Mouse (Mus musculus) brown adipose tissue, adult 24 weeks (tissue): Measurements from ENCODE around the gene Il16. TPM values are rescaled to one million over a fixed set of nuclear protein-coding genes. Genes with fewer than 3 reads are reported as not detected.

Experiments used
- H3K27ac ChIP-seq: fragments of 200-500 bp; replicated peaks from 2 replicates; pipeline ENCODE4 v1.5.1; 2012; ENCODE audit warnings: low read depth, mild to moderate bottlenecking, low read length
- H3K4me1 ChIP-seq: fragments of 200-500 bp; 2 replicates; pipeline ENCODE4 v1.6.1; 2012; ENCODE audit warnings: low read length, mixed read lengths; ENCODE audit not compliant: control insufficient read depth, insufficient read depth, insufficient read length
- H3K4me3 ChIP-seq: fragments of 200-500 bp; 2 replicates; pipeline ENCODE4 v1.5.1; 2012; ENCODE audit warnings: low read depth, mild to moderate bottlenecking, low read length, moderate library complexity; ENCODE audit not compliant: insufficient read depth
- polyA plus RNA-seq: library from polyadenylated mRNA; stranded (reverse); fragments of >200 nt; gene quantifications from 2 replicates; pipeline ENCODE4 v1.2.4, GENCODE M21; 2012; ENCODE audit not compliant: missing spikeins, insufficient read depth, insufficient read length

The Il16 gene
- polyA plus RNA-seq, 1 experiment = 1.3 TPM

DNA sequence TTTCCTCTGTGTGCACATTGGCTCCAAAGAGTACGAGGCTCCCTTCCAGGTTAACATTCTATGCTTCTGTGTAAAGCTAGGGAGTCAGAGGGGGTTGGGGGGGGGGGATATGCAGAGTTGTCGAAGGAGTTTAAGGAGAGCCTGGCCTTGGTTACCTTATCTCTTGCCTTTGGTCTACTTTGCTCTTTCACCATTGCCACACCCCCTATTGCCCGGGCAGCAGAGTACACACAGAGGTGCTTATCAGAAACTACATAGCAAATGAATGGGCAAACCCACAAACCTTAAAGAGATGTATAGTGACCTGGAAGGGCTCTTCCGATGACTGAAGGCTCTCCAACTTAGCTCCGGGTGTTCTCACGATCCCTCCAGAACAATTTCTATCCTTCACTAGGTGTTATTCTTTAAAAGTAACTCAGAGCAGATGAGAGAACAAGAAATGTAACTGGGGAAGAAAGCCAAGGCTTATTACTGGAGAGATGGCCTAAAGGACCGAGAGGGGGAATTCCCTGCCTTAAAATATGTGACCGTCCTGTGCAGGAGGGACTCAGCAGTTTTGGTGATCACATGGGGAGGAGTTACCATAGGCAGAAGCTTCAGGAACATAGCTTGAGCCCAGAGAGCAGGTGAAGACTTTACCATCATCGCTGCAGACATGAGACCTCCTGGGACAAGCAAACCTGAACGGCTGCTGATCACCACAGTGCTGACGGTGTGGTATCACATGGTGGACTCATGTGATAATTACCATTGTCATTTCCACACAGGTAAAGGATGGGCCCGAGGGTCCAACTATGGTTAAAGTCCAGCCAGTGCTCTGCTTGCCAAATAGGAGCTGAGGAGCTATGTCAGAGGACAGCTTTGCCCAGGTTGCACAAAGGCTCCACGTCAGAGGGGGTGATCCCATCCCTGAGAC, 146.3 kb downstream of the Il16 start:
- H3K4me1 ChIP-seq = no peaks in the 10 kb centered on the region
- no peak overlapping the region for H3K4me3 ChIP-seq
- no peak overlapping the region for H3K27ac ChIP-seq

DNA sequence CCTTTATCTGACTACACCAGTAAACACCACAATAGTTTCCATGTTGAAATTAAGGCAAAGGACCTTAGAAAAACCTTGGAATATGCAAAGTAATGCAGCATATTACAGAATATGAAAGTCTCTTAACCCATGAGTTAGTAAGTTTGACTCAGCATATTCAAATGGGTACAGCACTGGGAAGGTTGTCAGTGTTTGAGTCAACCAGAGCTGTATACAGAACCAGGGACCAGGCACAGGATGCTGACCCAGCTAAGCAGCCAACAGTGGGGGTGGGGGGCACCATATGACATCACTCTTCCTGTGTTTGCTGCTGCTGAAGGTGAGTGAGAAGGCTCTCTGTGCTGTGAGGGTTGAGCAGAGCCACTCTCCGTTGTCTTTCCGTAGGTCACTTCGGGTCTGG, 148.5 kb downstream of the Il16 start:
- H3K27ac ChIP-seq = no peak overlapping the region
- no peaks in the 10 kb centered on the region for H3K4me1 ChIP-seq
- no peak overlapping the region for H3K4me3 ChIP-seq

DNA sequence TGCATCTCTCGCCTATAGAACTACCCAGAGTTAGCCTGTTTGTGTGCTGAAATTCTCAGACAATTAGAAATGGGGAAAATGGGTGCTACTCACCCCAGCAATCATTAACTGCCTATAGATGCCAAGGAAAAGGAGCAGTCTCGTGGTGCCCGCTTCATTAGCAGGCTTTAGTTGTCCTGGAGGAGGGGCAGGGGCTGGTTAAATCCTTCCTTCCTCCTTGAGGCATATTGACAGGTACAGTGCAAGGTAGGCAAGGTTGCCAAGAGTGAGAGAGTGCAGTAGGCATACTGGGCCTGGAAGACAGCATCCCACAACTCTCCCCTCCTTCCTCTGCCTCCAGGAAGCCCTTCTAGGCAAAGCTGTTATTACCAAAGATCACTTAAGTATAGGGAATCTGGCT, 151.5 kb downstream of the Il16 start:
- H3K4me1 ChIP-seq = no peaks in the 10 kb centered on the region
- no peak overlapping the region for H3K4me3 ChIP-seq
- no peak overlapping the region for H3K27ac ChIP-seq

Other genes starting within 250 kb of the Il16 start
- not detected in 2 replicates for gene Tmc3, start 160.8 kb downstream of the Il16 start, polyA plus RNA-seq
- 19.6 and 23.4 TPM in 2 replicates for gene Stard5, start 113.8 kb downstream of the Il16 start, polyA plus RNA-seq
- gene Cfap161, start 49.2 kb upstream of the Il16 start, polyA plus RNA-seq = 1.1 and 1.4 TPM in 2 replicates
- gene Tlnrd1, start 138.6 kb upstream of the Il16 start, polyA plus RNA-seq = 6.5 and 8.8 TPM in 2 replicates
- 19.9 and 33.7 TPM in 2 replicates for gene Mesd, start 138.7 kb upstream of the Il16 start, polyA plus RNA-seq